Mouse (Mus musculus) right cerebral cortex, postnatal 36 days (tissue): ENCODE results near the gene Gm13871.
"Not testable (repeated sequence)": the region's sequence is repeated elsewhere in the genome, so short reads cannot be mapped to it uniquely, and the experiment has no call there.

Experiments
- DNase-seq, 2 experiments: peaks; one replicate each; pipeline ENCODE4 v3.0.0; 2022; ENCODE audit warnings: low spot score in 2 of 2, mixed read lengths in 1 of 2

Gm13871 gene

GRCm38 (mm10) chr4:73905853-73906252 is at the start of gene Gm13871:
Gene Gm13871 (minus strand): TSS chr4:73905953.
- DNase-seq, result not testable (repeated sequence)

- DNase-seq, result no peak
Measured at GRCm38 (mm10) chr4:73950375-73950896, 44.7 kb upstream of the Gm13871 start, which contains the start of gene 2310002L09Rik. Gene 2310002L09Rik (minus strand): TSS chr4:73950846.

GRCm38 (mm10) chr4:73920660-73921059 is 14.9 kb upstream of the Gm13871 start, which contains the start of gene Gm11756:
Gene Gm11756 (minus strand): TSS chr4:73920760.
- DNase-seq, result not testable (repeated sequence)

GRCm38 (mm10) chr4:73891012-73891411 is 14.7 kb downstream of the Gm13871 start, which contains the start of gene Gm11757:
Gene Gm11757 (minus strand): TSS chr4:73891112.
- not testable (repeated sequence) for DNase-seq

GRCm38 (mm10) chr4:73876166-73876565 is 29.6 kb downstream of the Gm13871 start, which contains the start of gene Gm11758:
Gene Gm11758 (minus strand): TSS chr4:73876266.
- not testable (repeated sequence) for DNase-seq
